Mouse (Mus musculus): ENCODE measurements around the gene Abhd10.

DNA sequence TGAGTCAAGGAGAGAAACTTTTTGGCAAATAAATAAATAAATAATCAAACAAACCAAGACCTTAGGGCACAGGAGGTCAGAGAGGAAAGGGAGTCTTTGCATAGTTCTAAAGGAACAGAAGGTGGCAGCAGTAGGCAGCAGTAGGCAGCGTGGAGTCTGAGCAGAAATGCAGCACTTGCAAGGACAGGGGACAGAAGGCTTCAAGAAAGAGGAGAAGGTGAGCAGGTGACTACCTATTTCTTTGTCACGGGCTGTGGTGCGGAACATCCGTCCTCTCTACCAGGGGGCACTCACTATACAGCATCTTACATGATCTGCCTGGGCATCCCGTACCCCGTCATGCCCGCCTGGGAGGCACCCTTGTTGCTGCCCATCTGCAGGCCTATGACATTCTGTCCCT is 31.5 kb downstream of the Abhd10 start:
- TF ChIP-seq CTCF (IDR thresholded peaks at IDR 0.05; ENCODE audit: extremely low read depth, insufficient read length, insufficient replicate concordance, low read depth, low read length): peak; percentile 35; the same call in 1 of the 2 replicates
- no peak for TF ChIP-seq POLR2A (IDR thresholded peaks at IDR 0.05; ENCODE audit: low read depth, low read length)

All from small intestine, adult 2 months (tissue).